Mouse (Mus musculus) natural killer cell, adult 2 months (primary cell): ENCODE data around the gene C1qb.

ENCODE experiments used
- DNase-seq, 2 experiments: peaks; one replicate each; pipeline ENCODE4 v3.0.0; 2022; ENCODE audit warnings: low spot score in 2 of 2

C1qb gene

DNA sequence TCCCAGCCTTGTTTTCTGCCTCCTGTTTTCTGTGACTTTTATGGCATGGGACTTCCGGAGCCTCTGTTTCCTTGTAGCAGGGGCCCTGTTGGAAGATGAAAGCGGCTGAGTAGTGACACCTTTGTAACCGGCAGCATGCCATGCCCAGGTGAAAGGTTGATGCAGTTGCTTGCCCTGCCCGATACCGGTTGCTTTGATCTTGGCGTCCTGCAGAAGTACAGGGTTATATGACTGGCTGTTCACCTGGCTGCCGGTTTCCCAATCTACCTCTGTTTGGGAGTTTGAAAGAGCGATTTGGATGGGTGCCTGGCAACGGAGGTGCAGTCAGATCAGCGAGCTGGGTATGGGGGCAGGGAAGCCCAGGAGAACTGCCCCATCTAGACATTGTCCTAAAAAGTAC, 43.2 kb downstream of the C1qb start:
- no peak for DNase-seq

DNA sequence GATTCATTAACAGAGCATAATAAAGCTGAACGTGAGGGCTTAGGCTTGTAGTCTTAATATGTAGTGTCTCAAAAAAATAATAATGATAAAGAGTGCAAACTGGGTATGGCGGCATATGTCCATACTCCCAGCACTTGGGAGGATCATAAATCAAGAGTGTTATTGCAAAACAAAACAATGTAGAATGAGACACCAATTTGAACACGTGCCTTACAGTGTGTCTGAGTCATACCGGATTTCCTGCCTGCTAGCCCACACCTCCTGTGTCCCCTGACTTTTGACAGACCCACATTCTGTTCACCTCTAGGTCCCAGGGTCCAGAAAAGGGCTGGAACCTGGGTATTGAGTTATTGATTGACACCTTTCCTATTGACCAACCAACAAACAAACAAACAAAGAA, 44.0 kb downstream of the C1qb start:
- peak; percentile 24 to 37 for DNase-seq

DNA sequence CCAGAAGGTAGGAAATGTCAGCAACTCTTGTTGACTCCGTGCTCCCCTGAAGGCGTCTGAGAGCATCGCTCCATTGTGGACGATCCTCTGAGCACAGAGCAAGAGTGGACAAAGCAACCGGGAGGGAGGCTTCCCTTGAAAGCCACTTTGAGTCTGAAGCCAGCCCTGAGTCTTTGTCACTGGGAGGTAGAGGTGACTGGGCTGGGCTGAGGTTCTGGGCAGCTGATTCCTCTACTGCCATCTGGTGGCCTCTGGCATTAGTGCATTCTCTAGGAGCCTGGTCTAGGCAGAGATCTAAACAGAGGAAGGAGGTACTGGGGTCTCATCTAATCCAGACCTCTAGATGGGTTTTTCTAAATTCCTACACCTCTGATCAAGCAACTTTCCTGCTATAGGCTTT, 44.9 kb downstream of the C1qb start:
- peak; percentile 57 to 67 for DNase-seq

DNA sequence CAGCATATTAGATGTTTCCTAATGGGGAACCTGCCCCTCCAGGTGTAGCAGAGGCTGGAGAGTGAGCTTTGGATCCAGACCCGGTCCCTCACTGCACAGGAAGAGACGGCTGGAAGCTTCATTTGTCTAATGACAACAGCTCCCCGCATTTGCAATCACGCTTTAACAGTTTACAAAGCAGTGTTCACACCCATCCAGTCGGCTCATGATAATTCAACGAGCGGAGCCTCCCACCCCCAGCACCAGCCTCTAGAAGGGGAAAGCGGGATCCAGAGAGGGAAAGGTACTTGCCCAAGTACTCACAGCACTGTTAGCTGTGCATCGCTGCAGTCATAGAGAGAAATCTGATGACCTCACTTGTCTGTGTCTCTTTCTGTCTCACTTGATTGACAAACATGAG, 47.5 kb downstream of the C1qb start:
- DNase-seq: no peak

DNA sequence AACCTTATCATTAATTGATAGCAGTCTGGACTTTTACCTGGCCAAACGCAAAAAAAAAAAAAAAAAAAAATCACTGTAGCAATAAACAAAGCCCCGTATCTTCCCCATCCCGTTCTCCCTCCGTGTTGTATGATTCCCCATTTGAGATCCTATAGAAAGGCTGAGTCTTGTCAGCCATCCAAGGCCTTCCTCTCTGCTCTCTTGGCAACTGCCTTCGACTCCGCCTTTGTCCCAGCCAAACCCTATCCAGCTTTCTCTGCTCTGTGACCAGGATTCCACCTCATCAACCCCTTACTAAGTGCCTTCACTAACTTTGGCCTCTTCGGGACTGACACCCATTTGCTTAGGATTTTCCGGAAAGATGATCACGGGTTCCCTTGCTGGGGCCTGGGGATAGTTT, 48.0 kb downstream of the C1qb start:
- no peak for DNase-seq

DNA sequence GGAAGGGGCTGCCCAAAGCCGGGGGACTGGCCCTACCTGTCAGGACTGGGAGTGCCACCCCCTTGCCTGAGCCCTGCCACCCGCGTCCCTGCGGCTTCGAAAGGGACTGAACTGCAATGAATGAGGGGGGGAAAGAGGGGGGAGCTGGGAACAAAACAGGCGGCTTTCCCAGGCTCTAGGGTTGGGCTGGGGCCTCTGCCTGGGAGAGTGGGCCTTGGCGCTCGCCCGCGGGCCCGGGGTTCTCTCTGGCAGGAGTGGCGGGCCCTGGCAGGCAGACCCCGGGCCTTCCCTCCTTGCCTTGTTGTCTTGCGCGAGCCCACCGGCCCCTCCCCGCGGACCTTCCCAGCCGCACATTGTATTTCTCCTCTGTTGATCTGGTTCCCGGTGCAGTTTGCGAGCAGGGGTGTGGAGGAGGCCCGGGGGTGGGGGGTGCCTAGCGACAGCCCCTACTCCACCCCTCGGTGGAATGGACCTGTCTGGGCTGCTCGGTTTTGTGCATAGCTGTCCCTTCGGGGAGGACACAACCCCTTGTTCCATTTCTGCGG, 49.5 kb downstream of the C1qb start:
- DNase-seq: no peak

DNA sequence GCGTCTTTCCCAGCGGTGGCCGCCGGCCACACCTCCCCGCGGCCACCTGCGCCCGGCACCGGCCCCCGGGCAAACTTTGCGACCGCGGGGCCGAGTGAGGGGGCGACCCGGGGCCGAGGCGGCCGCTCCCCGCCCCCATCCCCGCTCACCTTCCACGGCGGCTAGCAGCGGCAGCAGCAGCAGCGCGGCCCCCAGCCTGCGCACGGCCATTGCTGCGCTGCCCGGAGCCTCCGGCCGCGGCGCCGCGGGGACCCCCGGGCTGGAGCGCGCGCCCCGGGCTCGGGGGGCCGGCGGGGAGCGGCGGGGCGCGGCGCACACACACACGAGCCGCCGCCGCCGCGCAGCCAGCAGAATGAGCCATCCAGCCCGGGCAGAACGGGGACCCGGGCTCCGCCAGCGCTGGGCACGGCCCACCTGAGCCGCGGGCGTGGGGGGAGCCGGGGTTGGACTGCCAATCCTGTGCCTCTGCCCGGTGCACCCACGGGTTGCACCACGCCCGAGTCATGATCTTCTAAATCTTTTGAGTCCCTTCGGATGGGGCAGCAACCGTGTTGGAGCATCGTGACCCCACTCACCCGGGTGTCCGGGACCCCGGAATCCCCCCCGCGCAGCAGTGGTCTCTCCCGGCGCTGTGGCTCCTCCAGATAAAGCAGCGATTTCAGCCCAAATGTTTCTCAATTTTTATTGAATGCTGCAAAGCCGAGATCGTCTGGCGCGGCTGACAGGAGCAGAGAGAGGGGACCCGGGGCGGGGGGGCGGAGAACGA, 50.2 kb downstream of the C1qb start, which contains the start of gene Ephb2:
Ephb2 (minus strand) TSS at position 368 of the 766 bp plus-strand sequence.
- DNase-seq: peak; percentile 34 to 46

DNA sequence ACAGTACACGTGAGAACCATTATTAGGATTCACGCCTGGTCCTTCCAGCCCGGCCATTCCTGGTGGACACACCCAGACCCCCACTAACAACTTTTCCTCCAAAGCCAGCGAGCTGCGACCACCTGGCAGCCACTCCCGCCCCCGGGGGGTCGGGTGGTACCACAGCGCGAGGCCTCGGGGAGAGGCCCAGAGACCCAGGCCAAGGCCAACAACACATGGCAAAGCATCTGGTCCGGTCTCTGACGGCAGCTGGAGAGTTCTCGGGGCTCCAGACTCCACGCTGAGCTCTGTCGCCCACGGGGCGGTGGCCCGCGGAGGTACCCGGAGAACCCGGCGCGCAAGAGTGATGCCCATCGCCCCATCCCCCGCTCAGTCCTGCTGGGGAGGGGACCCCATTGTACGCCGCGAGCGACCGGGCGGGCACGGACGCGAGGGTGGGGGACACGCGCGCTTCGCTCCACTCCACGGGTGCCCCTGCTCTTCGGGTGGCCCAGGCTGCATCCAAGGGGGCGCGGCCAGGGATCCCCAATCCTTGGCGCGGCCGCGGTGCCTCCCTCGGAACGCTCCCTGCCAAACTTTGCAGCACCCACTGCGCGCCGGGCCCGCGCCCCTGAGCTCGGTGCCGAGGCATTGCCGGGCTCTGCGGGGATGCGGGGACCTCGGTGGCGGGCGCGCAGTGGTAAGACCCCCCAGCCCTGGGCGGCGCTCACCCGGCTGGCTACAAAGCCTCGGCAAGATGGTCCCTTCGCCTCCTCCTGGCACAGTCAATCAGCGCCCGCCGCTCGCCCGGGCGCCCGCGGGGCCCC, 51.0 kb downstream of the C1qb start:
- DNase-seq: no peak

DNA sequence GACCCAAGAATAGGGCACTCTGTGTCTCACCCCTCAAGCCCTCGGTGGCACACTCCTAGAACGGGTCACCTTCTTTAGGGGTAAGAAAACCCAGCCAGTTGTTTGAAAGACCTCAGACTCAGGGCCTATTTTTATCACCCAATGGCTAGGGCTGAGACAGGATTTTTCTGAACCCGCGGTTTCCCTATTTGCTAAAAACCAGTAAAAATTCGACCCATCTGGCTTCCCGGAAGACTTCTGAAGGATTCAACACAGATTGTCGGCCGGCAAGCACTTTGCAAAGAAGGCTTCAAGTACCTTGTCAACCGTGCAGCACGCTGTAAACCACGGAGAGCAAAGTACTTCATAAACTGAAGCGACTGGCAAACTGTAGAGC, 51.6 kb downstream of the C1qb start:
- no peak for DNase-seq

DNA sequence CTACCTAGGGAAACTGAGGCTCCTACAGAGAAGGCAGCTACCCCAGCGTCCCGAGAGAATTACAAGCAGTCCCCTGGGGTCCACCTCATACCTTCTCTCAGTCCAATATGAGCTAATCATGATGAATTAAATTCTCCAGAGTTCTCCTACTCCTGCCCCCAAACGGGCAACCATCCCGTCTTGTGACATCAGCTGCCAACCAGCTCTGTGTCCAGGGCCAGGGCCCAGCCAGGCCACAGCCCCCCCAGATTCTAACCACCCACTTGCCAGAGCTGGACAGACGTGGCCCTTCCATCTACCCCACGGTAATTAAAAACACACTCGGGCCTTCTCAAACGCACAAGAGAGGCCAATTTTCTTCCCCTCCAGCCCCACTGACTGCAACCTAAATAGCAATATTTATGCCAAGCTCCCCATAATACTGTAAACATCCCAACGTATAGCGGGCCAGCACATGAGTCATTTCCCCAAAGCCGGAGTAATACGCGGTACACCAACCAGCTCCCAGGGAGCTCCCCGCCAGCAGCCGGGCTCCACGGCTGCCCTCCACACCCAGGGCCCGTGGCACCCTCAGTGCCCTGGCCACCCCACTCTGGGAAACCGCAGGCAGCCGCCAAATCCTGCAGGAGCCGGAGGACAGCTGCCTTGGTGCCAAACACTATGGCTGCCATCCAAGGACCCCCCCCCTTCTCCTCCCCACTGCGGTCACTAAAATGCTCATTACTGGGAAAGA, 52.2 kb downstream of the C1qb start:
- DNase-seq: no peak

DNA sequence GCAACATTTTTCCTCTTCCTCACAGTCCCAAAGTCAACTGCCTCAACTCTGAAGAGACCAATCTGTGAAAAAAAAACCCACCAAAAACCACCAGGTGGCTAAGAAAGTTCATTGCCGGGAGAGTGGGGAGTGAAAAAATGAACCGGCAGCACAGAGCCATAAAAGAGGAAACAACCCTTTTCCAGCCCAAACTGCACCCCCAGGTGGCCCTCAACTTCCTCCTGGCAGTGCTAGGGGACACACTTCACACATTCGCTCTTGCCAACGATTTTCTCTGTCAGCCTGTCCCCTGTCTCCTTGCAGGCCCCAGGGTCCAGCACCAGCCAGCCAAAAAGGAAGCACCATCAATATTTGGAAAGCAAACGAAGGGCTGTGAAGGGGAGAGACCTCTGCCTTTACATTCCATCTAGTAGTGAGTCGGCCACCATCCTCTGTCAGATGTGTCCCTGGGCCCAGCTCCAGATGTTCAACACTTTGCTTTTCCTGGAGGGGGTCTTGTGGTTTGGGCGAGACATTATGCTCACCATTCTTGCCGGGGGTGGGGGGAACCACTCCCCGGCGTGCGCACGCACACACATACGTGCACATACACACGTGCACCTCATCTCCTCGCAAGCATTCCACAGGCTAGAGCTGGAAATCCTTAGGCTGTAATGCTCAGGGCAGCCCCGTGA, 53.3 kb downstream of the C1qb start:
- no peak for DNase-seq

DNA sequence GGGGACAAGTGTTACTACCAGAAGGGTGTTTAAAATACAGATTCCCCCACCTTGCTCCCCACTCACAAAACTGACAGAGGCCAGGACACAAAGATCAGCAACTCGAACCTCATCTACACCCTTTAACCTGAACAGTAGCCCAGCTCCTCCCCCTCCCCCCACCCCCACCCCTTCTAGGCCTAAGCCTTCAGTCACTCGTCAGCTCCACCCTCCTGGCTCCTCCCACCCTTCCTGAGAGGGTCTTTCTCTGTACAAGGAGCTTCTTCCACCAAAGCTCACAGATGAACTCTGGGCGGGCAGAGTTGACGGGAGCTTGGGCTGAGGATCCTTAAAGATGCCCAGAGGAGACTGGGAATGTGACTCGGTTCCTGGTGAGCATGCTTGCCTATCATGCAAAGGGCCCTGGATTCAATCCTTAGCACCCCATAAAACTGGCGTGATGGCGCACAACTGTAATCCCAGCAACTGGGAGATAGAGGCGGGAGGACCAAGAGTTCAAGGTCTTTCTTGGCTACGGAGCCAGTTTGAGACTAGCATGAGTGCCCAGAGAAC, 55.6 kb downstream of the C1qb start:
- no peak for DNase-seq
